Mouse (Mus musculus): Measurements from ENCODE around the gene Iqsec2. TPM values are rescaled to one million over a fixed set of nuclear protein-coding genes. Genes with fewer than 3 reads are reported as not detected.
"Not testable (repeated sequence)": the region's sequence is repeated elsewhere in the genome, so short reads cannot be mapped to it uniquely, and the experiment has no call there.

Iqsec2 gene
- total RNA-seq, 2 experiments from 2014 or later: 1.6 TPM

DNA sequence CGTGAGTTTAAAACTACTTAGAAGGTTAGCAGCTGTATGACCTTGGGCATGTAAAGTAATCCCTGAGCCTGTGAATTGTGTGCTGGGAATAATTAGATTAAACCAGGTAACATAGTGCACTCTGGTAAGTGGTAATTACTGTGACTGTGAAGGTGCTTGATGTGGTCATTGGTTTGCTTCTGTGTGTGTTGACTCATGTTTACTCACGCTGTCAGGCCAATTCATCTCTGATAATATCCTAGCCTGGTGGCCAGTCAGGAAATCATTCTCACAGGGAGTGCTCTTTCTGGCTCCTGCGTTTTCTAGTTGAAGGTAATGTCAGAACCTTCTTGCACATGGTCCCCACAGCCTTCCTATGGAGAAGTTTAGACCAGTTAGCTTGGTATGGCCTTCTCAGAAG lies 90.1 kb downstream of the Iqsec2 start:
- ATAC-seq (replicated peaks; ENCODE audit: low FRiP score, low TSS enrichment, poor library complexity, severe bottlenecking): no peak

DNA sequence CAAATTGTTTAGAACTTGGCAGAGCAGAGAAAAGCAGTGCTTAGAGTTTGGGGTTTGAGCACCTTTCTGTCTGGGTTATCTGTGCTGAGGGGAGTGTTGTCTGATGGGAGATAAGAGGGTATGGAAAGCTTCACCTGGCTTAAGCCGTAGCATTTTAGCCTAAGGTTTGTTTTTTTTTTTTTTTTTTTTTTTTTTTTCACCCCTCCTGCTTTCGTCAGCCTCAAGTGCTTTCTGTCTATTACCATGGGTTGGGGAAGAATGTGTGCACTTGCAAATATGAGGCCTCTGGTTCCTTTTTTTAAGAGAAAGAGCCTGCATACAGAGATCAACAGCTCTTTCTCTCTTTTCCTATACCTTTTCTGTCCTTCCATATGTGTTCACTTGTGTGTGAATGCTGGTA lies 91.7 kb downstream of the Iqsec2 start:
- no peak for ATAC-seq (replicated peaks; ENCODE audit: low FRiP score, low TSS enrichment, poor library complexity, severe bottlenecking)

DNA sequence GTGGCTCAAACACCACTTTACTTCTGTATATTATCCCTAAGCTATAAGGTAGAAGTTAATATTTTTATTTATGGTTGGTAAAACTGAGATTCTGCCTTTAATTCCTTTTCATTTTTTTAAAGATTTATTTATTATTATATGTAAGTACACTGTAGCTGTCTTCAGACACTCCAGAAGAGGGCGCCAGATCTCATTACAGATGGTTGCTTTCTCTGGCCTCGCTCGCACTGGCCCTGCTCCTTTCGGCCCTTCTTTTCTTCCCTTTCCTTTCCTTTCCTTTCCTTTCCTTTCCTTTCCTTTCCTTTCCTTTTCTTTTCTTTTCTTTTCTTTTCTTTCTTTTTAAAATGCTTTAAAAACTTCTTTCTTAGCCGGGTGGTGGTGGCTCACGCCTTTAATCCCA lies 99.1 kb downstream of the Iqsec2 start:
- not testable (repeated sequence) for ATAC-seq (replicated peaks; ENCODE audit: low FRiP score, low TSS enrichment, poor library complexity, severe bottlenecking)

DNA sequence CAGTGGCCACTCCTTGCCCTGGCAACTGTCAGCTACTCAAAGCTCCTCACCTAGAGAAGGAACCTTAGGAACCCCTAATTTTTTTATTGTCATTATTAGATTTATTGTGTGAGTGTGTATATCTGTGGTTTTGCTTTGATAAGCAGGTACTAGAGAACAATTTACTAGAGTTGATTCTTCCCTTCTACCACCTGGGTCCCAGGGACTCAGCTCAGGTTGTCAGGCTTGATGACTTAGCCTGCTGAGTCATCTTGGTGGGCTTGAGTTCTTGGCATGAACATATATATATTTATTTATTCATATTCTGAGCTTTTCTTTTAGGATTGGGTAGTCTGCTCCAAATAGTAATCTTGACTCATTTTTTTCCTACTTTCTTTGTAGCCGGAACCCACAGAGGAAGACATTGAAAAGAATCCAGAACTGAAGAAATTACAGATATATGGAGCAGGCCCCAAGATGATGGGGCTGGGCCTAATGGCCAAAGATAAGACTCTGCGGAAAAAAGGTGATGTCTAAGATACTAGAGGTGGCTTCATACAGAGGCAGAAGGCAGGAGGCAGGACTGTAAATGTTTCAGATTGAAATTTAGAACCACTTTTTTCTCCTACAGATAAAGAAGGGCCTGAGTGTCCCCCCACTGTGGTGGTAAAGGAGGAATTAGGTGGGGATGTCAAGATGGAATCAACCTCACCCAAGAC lies 100.6 kb downstream of the Iqsec2 start:
- ATAC-seq (replicated peaks; ENCODE audit: low FRiP score, low TSS enrichment, poor library complexity, severe bottlenecking): 0 out of 2 replicates have a peak, but pooled peaks have one; percentile 55

DNA sequence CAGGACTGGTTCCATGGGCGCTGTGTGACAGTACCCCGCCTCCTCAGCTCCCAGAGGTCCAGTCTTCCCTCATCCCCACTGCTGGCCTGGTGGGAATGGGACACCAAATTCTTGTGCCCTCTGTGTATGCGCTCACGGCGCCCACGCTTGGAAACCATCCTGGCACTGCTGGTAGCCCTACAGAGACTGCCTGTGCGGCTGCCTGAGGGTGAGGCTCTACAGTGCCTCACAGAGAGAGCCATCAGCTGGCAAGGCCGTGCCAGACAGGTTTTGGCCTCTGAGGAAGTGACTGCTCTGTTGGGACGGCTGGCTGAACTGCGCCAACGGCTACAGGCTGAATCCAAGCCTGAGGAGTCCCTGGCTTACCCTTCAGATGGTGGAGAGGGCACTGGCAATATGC lies 127.1 kb downstream of the Iqsec2 start:
- ATAC-seq (replicated peaks; ENCODE audit: low FRiP score, low TSS enrichment, poor library complexity, severe bottlenecking): no peak

Other genes with a start within 250 kb of the Iqsec2 start
- 95.2 and 96.7 TPM in 2 replicates for gene Hsd17b10, start 142.4 kb upstream of the Iqsec2 start, total RNA-seq (2014; fragmentation: Nextera tagmentation)
- 109 and 115 TPM in 2 replicates for gene Hsd17b10, start 142.4 kb upstream of the Iqsec2 start, total RNA-seq (2017)
- 2.2 and 2.8 TPM in 2 replicates for gene Ribc1, start 128.0 kb upstream of the Iqsec2 start, total RNA-seq (2014; fragmentation: Nextera tagmentation)
- gene Ribc1, start 128.0 kb upstream of the Iqsec2 start, total RNA-seq (2017): 3.0 and 4.3 TPM in 2 replicates
- gene Smc1a, start 127.8 kb upstream of the Iqsec2 start, total RNA-seq (2014; fragmentation: Nextera tagmentation): 127 and 155 TPM in 2 replicates
- gene Smc1a, start 127.8 kb upstream of the Iqsec2 start, total RNA-seq (2017): 317 and 323 TPM in 2 replicates
- 38.5 and 58.0 TPM in 2 replicates for gene Kdm5c, start 88.8 kb downstream of the Iqsec2 start, total RNA-seq (2014; fragmentation: Nextera tagmentation)
- 45.7 and 48.0 TPM in 2 replicates for gene Kdm5c, start 88.8 kb downstream of the Iqsec2 start, total RNA-seq (2017)
- 9.7 and 24.7 TPM in 2 replicates for gene Kantr, start 183.2 kb downstream of the Iqsec2 start, total RNA-seq (2014; fragmentation: Nextera tagmentation)
- gene Kantr, start 183.2 kb downstream of the Iqsec2 start, total RNA-seq (2017): 0.52 and 1.6 TPM in 2 replicates
- gene Tspyl2, start 198.2 kb downstream of the Iqsec2 start, total RNA-seq (2014; fragmentation: Nextera tagmentation): 8.2 and 9.3 TPM in 2 replicates
- gene Tspyl2, start 198.2 kb downstream of the Iqsec2 start, total RNA-seq (2017): 14.0 and 33.9 TPM in 2 replicates
- not detected in 2 replicates for gene Gpr173, start 224.4 kb downstream of the Iqsec2 start, total RNA-seq (2014; fragmentation: Nextera tagmentation)
- gene Gpr173, start 224.4 kb downstream of the Iqsec2 start, total RNA-seq (2017): not detected in 2 replicates